Mouse (Mus musculus) heart, embryonic 12.5 days (tissue): Measurements from ENCODE around the gene Cul3. TPM values are rescaled to one million over a fixed set of nuclear protein-coding genes. Genes with fewer than 3 reads are reported as not detected.
A peak's percentile ranks its signal among the peaks of the same experiment; 100 is the strongest.
"Not testable (repeated sequence)": the region's sequence is repeated elsewhere in the genome, so short reads cannot be mapped to it uniquely, and the experiment has no call there.

Experiments used
- ATAC-seq: fragments of 200-750 bp; cut with Nextera tagmentation; 2 replicates; pipeline ENCODE4 v1.8.0; 2017; ENCODE audit warnings: moderate TSS enrichment, moderate library complexity; ENCODE audit not compliant: insufficient number of reproducible peaks, low FRiP score
- H3K27ac ChIP-seq: fragments of 300-500 bp; sonication (generic); 2 replicates; pipeline ENCODE4 v1.5.1; 2016; ENCODE audit warnings: mild to moderate bottlenecking, moderate library complexity; ENCODE audit not compliant: poor library complexity, severe bottlenecking
- H3K27me3 ChIP-seq: fragments of 300-500 bp; sonication (generic); replicated peaks from 2 replicates; pipeline ENCODE4 v1.6.1; 2016; ENCODE audit warnings: mild to moderate bottlenecking, moderate library complexity
- H3K36me3 ChIP-seq: fragments of 300-500 bp; sonication (generic); 2 replicates; pipeline ENCODE4 v1.6.1; 2016; ENCODE audit warnings: mild to moderate bottlenecking, moderate library complexity
- H3K4me1 ChIP-seq: fragments of 300-500 bp; sonication (generic); replicated peaks from 2 replicates; pipeline ENCODE4 v1.6.1; 2016; ENCODE audit warnings: mild to moderate bottlenecking
- H3K4me2 ChIP-seq: fragments of 300-500 bp; sonication (generic); 2 replicates; pipeline ENCODE4 v1.6.1; 2016; ENCODE audit warnings: mild to moderate bottlenecking, moderate library complexity
- H3K4me3 ChIP-seq: fragments of 300-500 bp; sonication (generic); 2 replicates; pipeline ENCODE4 v1.5.1; 2016; ENCODE audit warnings: mild to moderate bottlenecking
- H3K9ac ChIP-seq: fragments of 300-500 bp; sonication (generic); 2 replicates; pipeline ENCODE4 v1.6.1; 2016; ENCODE audit warnings: mild to moderate bottlenecking, moderate library complexity
- H3K9me3 ChIP-seq: fragments of 300-500 bp; sonication (generic); replicated peaks from 2 replicates; pipeline ENCODE4 v1.6.1; 2016; ENCODE audit warnings: mild to moderate bottlenecking, moderate library complexity
- WGBS: fragments of 180-500 bp; shearing (Covaris S2); methylation state at CpG from one replicate; pipeline ENCODE4 v1.1.7; 2016; 5-methylcytosine and 5-hydroxymethylcytosine counted together
- polyA plus RNA-seq: library from polyadenylated mRNA; unstranded; fragments of >200 nt; fragmentation: Nextera tagmentation; extraction: Ambion mirVana; gene quantifications from 2 replicates; pipeline ENCODE4 v1.2.1, GENCODE M21; 2016

Cul3 gene
- polyA plus RNA-seq, 1 experiment from 2014 or later = 21.4 TPM

- not testable (repeated sequence) for H3K4me1 ChIP-seq, H3K9ac ChIP-seq, H3K4me2 ChIP-seq, H3K9me3 ChIP-seq, ATAC-seq, H3K27ac ChIP-seq, H3K27me3 ChIP-seq, H3K36me3 ChIP-seq, H3K4me3 ChIP-seq
- WGBS = 73% methylated on average over 2 of the region's 2 CpGs
Measured at GRCm38 (mm10) chr1:80361771-80362170, 21.5 kb upstream of the Cul3 start.

GRCm38 (mm10) chr1:80360038-80360608 lies 19.8 kb upstream of the Cul3 start:
- H3K4me1 ChIP-seq = no peaks in the 10 kb centered on the region
- no peaks in the 10 kb centered on the region for H3K9me3 ChIP-seq
- no peak overlapping the region for H3K4me3 ChIP-seq
- H3K27ac ChIP-seq = no peak overlapping the region
- no peak for ATAC-seq
- 59% methylated on average over 4 of the region's 4 CpGs for WGBS
- no peak overlapping the region for H3K9ac ChIP-seq
- H3K4me2 ChIP-seq = no peak overlapping the region
- H3K36me3 ChIP-seq = no peaks in the 10 kb centered on the region
- no peaks in the 10 kb centered on the region for H3K27me3 ChIP-seq

- peak overlapping the region; percentile 99 for H3K27ac ChIP-seq
- peak; percentile 49 for ATAC-seq
- no peaks in the 10 kb centered on the region for H3K9me3 ChIP-seq
- under 1% methylated on average over 48 of the region's 59 CpGs for WGBS
- peak overlapping the region; percentile 88 for H3K4me2 ChIP-seq
- H3K9ac ChIP-seq = peak overlapping the region; percentile 99
- peak overlapping the region; percentile 86 for H3K4me3 ChIP-seq
- peaks cover 8% of the 10 kb centered on the region for H3K4me1 ChIP-seq
- no peaks in the 10 kb centered on the region for H3K36me3 ChIP-seq
- no peaks in the 10 kb centered on the region for H3K27me3 ChIP-seq
Measured at GRCm38 (mm10) chr1:80340061-80340435, 232 bp downstream of the Cul3 start.

- Histone ChIP-seq H3K9me3 (no peaks in the 10 kb centered on the region), H3K9ac (peak overlapping the region; percentile 99), H3K27me3 (no peaks in the 10 kb centered on the region), H3K4me3 (peak overlapping the region; percentile 86), H3K4me2 (peak overlapping the region; percentile 88), H3K27ac (peak overlapping the region; percentile 99), H3K36me3 (no peaks in the 10 kb centered on the region), H3K4me1 (peaks cover 8% of the 10 kb centered on the region)
- WGBS = under 1% methylated on average over 33 of the region's 33 CpGs
- ATAC-seq = no peak; the same call in 1 of the 2 replicates
Measured at GRCm38 (mm10) chr1:80339425-80340021, 757 bp downstream of the Cul3 start.

GRCm38 (mm10) chr1:80338398-80338797 lies 1.9 kb downstream of the Cul3 start:
- 5% methylated on average over 1 of the region's 1 CpGs for WGBS
- H3K9ac ChIP-seq = no peak overlapping the region
- no peaks in the 10 kb centered on the region for H3K36me3 ChIP-seq
- peak overlapping the region; percentile 35; the same call in 1 of the 2 replicates for H3K4me3 ChIP-seq
- peak overlapping the region; percentile 38; the same call in 1 of the 2 replicates for H3K4me2 ChIP-seq
- no peaks in the 10 kb centered on the region for H3K27me3 ChIP-seq
- H3K27ac ChIP-seq = no peak overlapping the region
- ATAC-seq = no peak
- H3K9me3 ChIP-seq = no peaks in the 10 kb centered on the region
- H3K4me1 ChIP-seq = peaks cover 11% of the 10 kb centered on the region

GRCm38 (mm10) chr1:80335726-80336368 lies 4.4 kb downstream of the Cul3 start:
- Histone ChIP-seq H3K4me1 (peaks cover 19% of the 10 kb centered on the region), H3K36me3 (no peaks in the 10 kb centered on the region), H3K27me3 (no peaks in the 10 kb centered on the region), H3K27ac (no peak overlapping the region), H3K4me2 (no peak overlapping the region), H3K9me3 (no peaks in the 10 kb centered on the region), H3K9ac (no peak overlapping the region), H3K4me3 (no peak overlapping the region)
- no peak for ATAC-seq
- WGBS = 80% methylated on average over 1 of the region's 1 CpGs

- WGBS = 93% methylated on average over 1 of the region's 1 CpGs
- H3K27me3 ChIP-seq = no peaks in the 10 kb centered on the region
- H3K9me3 ChIP-seq = no peaks in the 10 kb centered on the region
- H3K9ac ChIP-seq = no peak overlapping the region
- no peak for ATAC-seq
- H3K4me2 ChIP-seq = no peak overlapping the region
- no peaks in the 10 kb centered on the region for H3K36me3 ChIP-seq
- peaks cover 21% of the 10 kb centered on the region for H3K4me1 ChIP-seq
- H3K4me3 ChIP-seq = no peak overlapping the region
- no peak overlapping the region for H3K27ac ChIP-seq
Measured at GRCm38 (mm10) chr1:80335118-80335517, 5.2 kb downstream of the Cul3 start.

GRCm38 (mm10) chr1:80330970-80331369 lies 9.3 kb downstream of the Cul3 start:
- H3K4me3 ChIP-seq = no peak overlapping the region
- no peak overlapping the region for H3K4me2 ChIP-seq

GRCm38 (mm10) chr1:80325761-80326160 lies 14.5 kb downstream of the Cul3 start:
- Histone ChIP-seq H3K36me3 (0 out of 2 replicates have a peak, but pooled peaks cover 4% of the 10 kb centered on the region), H3K4me1 (peaks cover 11% of the 10 kb centered on the region), H3K4me3 (no peak overlapping the region), H3K27me3 (no peaks in the 10 kb centered on the region), H3K27ac (no peak overlapping the region), H3K9ac (no peak overlapping the region), H3K4me2 (no peak overlapping the region), H3K9me3 (no peaks in the 10 kb centered on the region)
- no peak for ATAC-seq
- 81% methylated on average over 2 of the region's 2 CpGs for WGBS

More at GRCm38 (mm10) chr1:80330970-80331369, 9.3 kb downstream of the Cul3 start:
- no peaks in the 10 kb centered on the region for H3K9me3 ChIP-seq
- H3K36me3 ChIP-seq = no peaks in the 10 kb centered on the region
- WGBS = 71% methylated on average over 2 of the region's 2 CpGs
- peaks cover 18% of the 10 kb centered on the region for H3K4me1 ChIP-seq
- ATAC-seq = no peak
- H3K9ac ChIP-seq = no peak overlapping the region
- no peaks in the 10 kb centered on the region for H3K27me3 ChIP-seq
- 0 out of 2 replicates have a peak overlapping the region, but pooled peaks have one; percentile 16 for H3K27ac ChIP-seq

GRCm38 (mm10) chr1:80324370-80324769 lies 15.9 kb downstream of the Cul3 start:
- peaks cover 9% of the 10 kb centered on the region; the same call in 1 of the 2 replicates for H3K4me1 ChIP-seq
- H3K4me3 ChIP-seq = no peak overlapping the region
- 0 out of 2 replicates have a peak, but pooled peaks cover 4% of the 10 kb centered on the region for H3K36me3 ChIP-seq
- H3K9me3 ChIP-seq = no peaks in the 10 kb centered on the region
- no peak overlapping the region for H3K9ac ChIP-seq
- no peak overlapping the region for H3K4me2 ChIP-seq
- no peak for ATAC-seq
- H3K27ac ChIP-seq = no peak overlapping the region
- H3K27me3 ChIP-seq = no peaks in the 10 kb centered on the region

- WGBS = 93% methylated on average over 3 of the region's 3 CpGs
- H3K9ac ChIP-seq = no peak overlapping the region
- H3K9me3 ChIP-seq = no peaks in the 10 kb centered on the region
- ATAC-seq = no peak
- no peak overlapping the region for H3K4me3 ChIP-seq
- no peaks in the 10 kb centered on the region for H3K27me3 ChIP-seq
- no peak overlapping the region for H3K27ac ChIP-seq
- no peak overlapping the region for H3K4me2 ChIP-seq
- H3K4me1 ChIP-seq = no peaks in the 10 kb centered on the region
- H3K36me3 ChIP-seq = no peaks in the 10 kb centered on the region
Measured at GRCm38 (mm10) chr1:80315533-80316045, 24.7 kb downstream of the Cul3 start.
